Mouse (Mus musculus) MN1 (cell line): ENCODE measurements around the gene Wnt3a.
"Not testable (repeated sequence)": the region's sequence is repeated elsewhere in the genome, so short reads cannot be mapped to it uniquely, and the experiment has no call there.

Experiments
- DNase-seq: peaks from one replicate; pipeline ENCODE4 v3.0.0-alpha.2; 2016; ENCODE audit warnings: low spot score

Gene Wnt3a

GRCm38 (mm10) chr11:59218389-59218998 is 72.1 kb downstream of the Wnt3a start:
- no peak for DNase-seq

- no peak for DNase-seq
These were observed 73.6 kb downstream of the Wnt3a start for GRCm38 (mm10) chr11:59216955-59217354.

- DNase-seq = no peak
These were observed 77.6 kb downstream of the Wnt3a start for GRCm38 (mm10) chr11:59212892-59213494.

GRCm38 (mm10) chr11:59212320-59212719 is 78.2 kb downstream of the Wnt3a start:
- DNase-seq = not testable (repeated sequence)

GRCm38 (mm10) chr11:59211561-59211960 is 79.0 kb downstream of the Wnt3a start:
- DNase-seq = not testable (repeated sequence)

- DNase-seq = no peak
These were observed 80.5 kb downstream of the Wnt3a start for GRCm38 (mm10) chr11:59210020-59210419.

- DNase-seq = no peak
These were observed 81.0 kb downstream of the Wnt3a start for GRCm38 (mm10) chr11:59209580-59209979.

- DNase-seq = peak; percentile 79
These were observed 81.5 kb downstream of the Wnt3a start for GRCm38 (mm10) chr11:59209003-59209441.

GRCm38 (mm10) chr11:59208153-59208831 is 82.3 kb downstream of the Wnt3a start, which contains the start of gene 2310033P09Rik:
2310033P09Rik (plus strand) TSS chr11:59208321.
- DNase-seq = peak; percentile 91

GRCm38 (mm10) chr11:59202081-59202995 is 88.2 kb downstream of the Wnt3a start, which contains the start of gene Mrpl55:
Mrpl55 (plus strand) TSS chr11:59202486.
- DNase-seq = peak; percentile 95

- DNase-seq = no peak
These were observed 89.1 kb downstream of the Wnt3a start for GRCm38 (mm10) chr11:59201216-59202002.
